Comparison of ENCODE assay signal across 20 mouse cellular contexts in genomic region chr9:37187407-37187806, GRCm38 (mm10). TPM values are rescaled to one million over a fixed set of nuclear protein-coding genes. Genes with fewer than 3 reads are reported as not detected.
DNase-seq lines count a peak whose midpoint lies in the region; ATAC-seq and TF ChIP-seq lines count a peak whose summit lies in the region.
"Had no signal": no experiment of that assay in that cellular context is flagged by ENCODE, and none has a peak within 500 bp of the region (broad histone marks: within the 10 kb centered on the region; RNA-seq: fewer than 3 reads in every experiment).

No protein-coding gene starts in this region.

- ATAC-seq in embryonic facial prominence, embryonic 14.5 days (ENCODE audit: low read depth) = no peak
- ATAC-seq: CD4-positive, CD25-positive, alpha-beta regulatory T cell, adult 4 months; forebrain, embryonic 13.5 days; forebrain, embryonic 15.5 days; forebrain, postnatal 0 days had no signal

- H3K4me1 ChIP-seq in embryonic facial prominence, embryonic 14.5 days (ENCODE audit: control insufficient read depth, insufficient read depth, low read length) = no peaks in the 10 kb centered on the region
- no peaks in the 10 kb centered on the region for H3K4me1 ChIP-seq in embryonic facial prominence, embryonic 10.5 days
- H3K4me1 ChIP-seq: embryonic facial prominence, embryonic 13.5 days had no signal

- peak; percentile 53 for DNase-seq in embryonic facial prominence, embryonic 14.5 days (ENCODE audit: low spot score)
- DNase-seq in embryonic facial prominence, embryonic 10.5 days (ENCODE audit: low spot score) = no peak
- DNase-seq in left cerebral cortex, adult 2 months (ENCODE audit: extremely low spot score in 1 of 2, low spot score in 2 of 2) = no peak
- DNase-seq in left cerebral cortex, adult 18-20 months (ENCODE audit: low spot score in 2 of 2) = no peak
- DNase-seq in MN1 (ENCODE audit: low spot score) = no peak
- DNase-seq: adrenal gland, adult 2 months; adrenal gland, postnatal 10 days; adrenal gland, postnatal 25 days; B cell, adult 2 months; cerebellum, adult 11-12 months; cerebellum, adult 2 months; cerebellum, adult 9-10 months; cerebellum, postnatal 10 days; cerebellum, postnatal 25 days; forebrain, postnatal 0 days had no signal

- no peak overlapping the region for H3K9ac ChIP-seq in embryonic facial prominence, embryonic 14.5 days (ENCODE audit: low read depth, low read length)
- H3K9ac ChIP-seq: embryonic facial prominence, embryonic 13.5 days; forebrain, embryonic 13.5 days; forebrain, embryonic 15.5 days; forebrain, postnatal 0 days had no signal

- H3K9me3 ChIP-seq in embryonic facial prominence, embryonic 14.5 days (ENCODE audit: control insufficient read depth, low read length) = no peaks in the 10 kb centered on the region
- peaks cover 5% of the 10 kb centered on the region; the same call in 1 of the 2 replicates for H3K9me3 ChIP-seq in embryonic facial prominence, embryonic 10.5 days
- H3K9me3 ChIP-seq: forebrain, embryonic 13.5 days; forebrain, embryonic 15.5 days; G1E had no signal

- intact Hi-C loops in left cerebral cortex, adult 2 months (cut with DNase I) = no loop called here

- no peak overlapping the region for H3K4me2 ChIP-seq in embryonic facial prominence, embryonic 14.5 days (ENCODE audit: low read depth, low read length)
- H3K4me2 ChIP-seq: embryonic facial prominence, embryonic 13.5 days; forebrain, embryonic 13.5 days; forebrain, embryonic 15.5 days had no signal

- WGBS in embryonic facial prominence, embryonic 14.5 days = 74% methylated on average over 5 of the region's 5 CpGs
- WGBS in embryonic facial prominence, embryonic 10.5 days = 86% methylated on average over 5 of the region's 5 CpGs

- no peaks in the 10 kb centered on the region for H3K27me3 ChIP-seq in embryonic facial prominence, embryonic 14.5 days (replicated peaks; ENCODE audit: control insufficient read depth, insufficient read depth, low read length)
- H3K27me3 ChIP-seq in embryonic facial prominence, embryonic 10.5 days (replicated peaks; ENCODE audit: low read depth, poor library complexity, severe bottlenecking) = no peaks in the 10 kb centered on the region
- H3K27me3 ChIP-seq: forebrain, embryonic 13.5 days; forebrain, embryonic 15.5 days had no signal

- H3K4me3 ChIP-seq in embryonic facial prominence, embryonic 14.5 days (ENCODE audit: low read depth, low read length) = no peak overlapping the region
- no peak overlapping the region for H3K4me3 ChIP-seq in embryonic facial prominence, embryonic 10.5 days
- no peak overlapping the region for H3K4me3 ChIP-seq in left cerebral cortex, adult 2 months
- H3K4me3 ChIP-seq: embryonic facial prominence, embryonic 13.5 days; forebrain, embryonic 13.5 days; forebrain, embryonic 15.5 days had no signal

- H3K36me3 ChIP-seq in embryonic facial prominence, embryonic 14.5 days (ENCODE audit: control insufficient read depth, insufficient read depth, low read length) = no peaks in the 10 kb centered on the region
- no peaks in the 10 kb centered on the region for H3K36me3 ChIP-seq in embryonic facial prominence, embryonic 10.5 days (replicated peaks)
- H3K36me3 ChIP-seq: embryonic facial prominence, embryonic 13.5 days; forebrain, embryonic 15.5 days; G1E had no signal

- H3K27ac ChIP-seq in embryonic facial prominence, embryonic 14.5 days (replicated peaks; ENCODE audit: low read depth, low read length) = no peak overlapping the region
- no peak overlapping the region for H3K27ac ChIP-seq in embryonic facial prominence, embryonic 10.5 days (replicated peaks)
- peak overlapping the region; percentile 50; the same call in 1 of the 2 replicates for H3K27ac ChIP-seq in left cerebral cortex, adult 2 months
- H3K27ac ChIP-seq: embryonic facial prominence, embryonic 13.5 days; forebrain, embryonic 13.5 days; forebrain, embryonic 15.5 days had no signal

- no peak for TF ChIP-seq CTCF in left cerebral cortex, adult 2 months (IDR thresholded peaks at IDR 0.05)

RNA-seq across cellular contexts. Expression of gene Tmem218, which starts 20.6 kb away (rescaled TPM):
- polyA plus RNA-seq in embryonic facial prominence, embryonic 14.5 days (2014; fragmentation: Nextera tagmentation; extraction: Ambion mirVana) = 10.5 and 14.2 TPM in 2 replicates
- polyA plus RNA-seq in embryonic facial prominence, embryonic 10.5 days (2016; fragmentation: Nextera tagmentation; extraction: Ambion mirVana) = 10.2 and 10.8 TPM in 2 replicates
- 10 to 100 TPM; 10.3 to 11.6 TPM for total RNA-seq in left cerebral cortex, adult 2 months (2021)
- 10 to 100 TPM; 10.2 to 12.2 TPM for total RNA-seq in left cerebral cortex, adult 18-20 months (2021)

RNA-seq across cellular contexts. Expression of gene Pknox2, which starts 40.2 kb away (rescaled TPM):
- polyA plus RNA-seq in embryonic facial prominence, embryonic 14.5 days (2014; fragmentation: Nextera tagmentation; extraction: Ambion mirVana) = 9.5 and 10.6 TPM in 2 replicates
- polyA plus RNA-seq in embryonic facial prominence, embryonic 10.5 days (2016; fragmentation: Nextera tagmentation; extraction: Ambion mirVana) = 32.7 and 33.0 TPM in 2 replicates
- total RNA-seq in left cerebral cortex, adult 2 months (2021) = 10 to 100 TPM; 79.1 to 84.5 TPM
- 10 to 100 TPM; 83.0 to 90.7 TPM for total RNA-seq in left cerebral cortex, adult 18-20 months (2021)
- polyA plus RNA-seq: CD4-positive, CD25-positive, alpha-beta regulatory T cell, adult 4 months; G1E had no signal
